Mouse (Mus musculus): ENCODE measurements around the gene Vmn1r1. TPM values are rescaled to one million over a fixed set of nuclear protein-coding genes. Genes with fewer than 3 reads are reported as not detected.
"Not testable (repeated sequence)": the region's sequence is repeated elsewhere in the genome, so short reads cannot be mapped to it uniquely, and the experiment has no call there.

The Vmn1r1 gene
- polyA plus RNA-seq, 1 experiment from 2014 or later, result not detected

DNA sequence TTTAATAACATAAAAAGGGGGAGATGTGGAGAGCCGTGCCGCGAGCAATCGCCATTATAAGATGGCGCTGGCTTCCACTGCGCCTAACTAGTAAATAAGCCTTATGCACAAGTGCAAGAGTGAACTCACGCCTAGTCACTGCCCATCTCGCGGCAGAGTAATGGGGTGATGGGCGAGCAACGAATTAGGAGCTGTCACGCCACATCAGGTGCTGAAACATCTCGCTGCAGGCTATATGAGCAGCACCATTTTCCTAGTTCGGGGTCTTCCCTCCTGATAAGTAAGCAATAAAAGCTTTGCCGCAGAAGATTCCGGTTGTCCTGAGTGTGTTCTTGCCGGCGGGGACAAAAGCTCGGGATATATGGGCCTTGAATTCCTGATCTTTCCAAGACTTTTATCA is 12.7 kb upstream of the Vmn1r1 start:
- H3K9me3 ChIP-seq (ENCODE audit: control insufficient read depth, low read length); H3K4me2 ChIP-seq (ENCODE audit: low read length); H3K4me1 ChIP-seq (ENCODE audit: control insufficient read depth, insufficient read depth, low read length); H3K36me3 ChIP-seq (ENCODE audit: control insufficient read depth, insufficient read depth, low read length); ATAC-seq (ENCODE audit: low FRiP score, low TSS enrichment); H3K27ac ChIP-seq (replicated peaks; ENCODE audit: low read depth, low read length); DNase-seq; H3K4me3 ChIP-seq (replicated peaks; ENCODE audit: low read depth, low read length); H3K9ac ChIP-seq (replicated peaks; ENCODE audit: low read length); H3K27me3 ChIP-seq (ENCODE audit: control insufficient read depth, insufficient read depth, low read length): not testable (repeated sequence)
- WGBS, result 93% methylated on average over 19 of the region's 19 CpGs

- H3K4me2 ChIP-seq (ENCODE audit: low read length); H3K27ac ChIP-seq (replicated peaks; ENCODE audit: low read depth, low read length); H3K36me3 ChIP-seq (ENCODE audit: control insufficient read depth, insufficient read depth, low read length); H3K4me3 ChIP-seq (replicated peaks; ENCODE audit: low read depth, low read length); H3K9ac ChIP-seq (replicated peaks; ENCODE audit: low read length); H3K9me3 ChIP-seq (ENCODE audit: control insufficient read depth, low read length); ATAC-seq (ENCODE audit: low FRiP score, low TSS enrichment); H3K4me1 ChIP-seq (ENCODE audit: control insufficient read depth, insufficient read depth, low read length); H3K27me3 ChIP-seq (ENCODE audit: control insufficient read depth, insufficient read depth, low read length); DNase-seq: not testable (repeated sequence)
- WGBS, result 93% methylated on average over 6 of the region's 6 CpGs
Measured at GRCm38 (mm10) chr1:182170206-182170605, 5.9 kb upstream of the Vmn1r1 start.

DNA sequence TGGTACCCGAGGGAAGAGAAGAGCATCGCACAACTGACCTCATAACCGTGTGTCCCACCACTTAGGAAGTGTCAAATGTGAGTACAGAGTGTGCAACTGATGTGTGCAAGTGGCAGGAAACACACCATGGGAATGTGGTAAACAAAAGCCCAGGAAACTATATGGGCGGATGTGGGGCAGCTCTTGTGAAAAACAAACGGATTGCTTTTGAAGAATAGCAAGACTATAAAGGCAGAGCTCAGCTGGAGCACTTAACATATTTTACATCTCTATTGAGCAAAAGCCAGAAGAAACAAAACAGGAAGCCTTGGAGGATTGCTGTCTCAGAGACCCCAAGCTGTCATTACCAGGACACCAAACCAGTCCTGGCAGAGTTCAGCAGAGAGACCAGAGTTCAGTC is 1.3 kb downstream of the Vmn1r1 start:
- Histone ChIP-seq H3K27ac (replicated peaks; ENCODE audit: low read depth, low read length) (no peak overlapping the region), H3K9ac (replicated peaks; ENCODE audit: low read length) (no peak overlapping the region), H3K36me3 (ENCODE audit: control insufficient read depth, insufficient read depth, low read length) (no peaks in the 10 kb centered on the region), H3K4me3 (replicated peaks; ENCODE audit: low read depth, low read length) (no peak overlapping the region), H3K4me1 (ENCODE audit: control insufficient read depth, insufficient read depth, low read length) (no peaks in the 10 kb centered on the region), H3K9me3 (ENCODE audit: control insufficient read depth, low read length) (no peaks in the 10 kb centered on the region), H3K27me3 (ENCODE audit: control insufficient read depth, insufficient read depth, low read length) (no peaks in the 10 kb centered on the region), H3K4me2 (ENCODE audit: low read length) (no peak overlapping the region)
- 44% methylated on average over 5 of the region's 5 CpGs for WGBS
- ATAC-seq (ENCODE audit: low FRiP score, low TSS enrichment), result no peak
- no peak for DNase-seq

GRCm38 (mm10) chr1:182159575-182159974 is 4.7 kb downstream of the Vmn1r1 start:
- H3K27me3 ChIP-seq (ENCODE audit: control insufficient read depth, insufficient read depth, low read length), result no peaks in the 10 kb centered on the region
- H3K9me3 ChIP-seq (ENCODE audit: control insufficient read depth, low read length), result no peaks in the 10 kb centered on the region
- ATAC-seq (ENCODE audit: low FRiP score, low TSS enrichment), result no peak
- no peak overlapping the region for H3K27ac ChIP-seq (replicated peaks; ENCODE audit: low read depth, low read length)
- H3K4me2 ChIP-seq (ENCODE audit: low read length), result no peak overlapping the region
- no peaks in the 10 kb centered on the region for H3K36me3 ChIP-seq (ENCODE audit: control insufficient read depth, insufficient read depth, low read length)
- 80% methylated on average over 3 of the region's 3 CpGs for WGBS
- H3K9ac ChIP-seq (replicated peaks; ENCODE audit: low read length), result no peak overlapping the region
- no peak overlapping the region for H3K4me3 ChIP-seq (replicated peaks; ENCODE audit: low read depth, low read length)
- no peak for DNase-seq
- no peaks in the 10 kb centered on the region for H3K4me1 ChIP-seq (ENCODE audit: control insufficient read depth, insufficient read depth, low read length)

GRCm38 (mm10) chr1:182157734-182158133 is 6.6 kb downstream of the Vmn1r1 start:
- Histone ChIP-seq H3K27me3 (ENCODE audit: control insufficient read depth, insufficient read depth, low read length) (no peaks in the 10 kb centered on the region), H3K4me1 (ENCODE audit: control insufficient read depth, insufficient read depth, low read length) (no peaks in the 10 kb centered on the region), H3K9me3 (ENCODE audit: control insufficient read depth, low read length) (no peaks in the 10 kb centered on the region), H3K36me3 (ENCODE audit: control insufficient read depth, insufficient read depth, low read length) (no peaks in the 10 kb centered on the region), H3K4me2 (ENCODE audit: low read length) (no peak overlapping the region), H3K27ac (replicated peaks; ENCODE audit: low read depth, low read length) (no peak overlapping the region), H3K9ac (replicated peaks; ENCODE audit: low read length) (no peak overlapping the region), H3K4me3 (replicated peaks; ENCODE audit: low read depth, low read length) (no peak overlapping the region)
- ATAC-seq (ENCODE audit: low FRiP score, low TSS enrichment) (no peak), DNase-seq (peak; percentile 24)
- 58% methylated on average over 4 of the region's 4 CpGs for WGBS

DNA sequence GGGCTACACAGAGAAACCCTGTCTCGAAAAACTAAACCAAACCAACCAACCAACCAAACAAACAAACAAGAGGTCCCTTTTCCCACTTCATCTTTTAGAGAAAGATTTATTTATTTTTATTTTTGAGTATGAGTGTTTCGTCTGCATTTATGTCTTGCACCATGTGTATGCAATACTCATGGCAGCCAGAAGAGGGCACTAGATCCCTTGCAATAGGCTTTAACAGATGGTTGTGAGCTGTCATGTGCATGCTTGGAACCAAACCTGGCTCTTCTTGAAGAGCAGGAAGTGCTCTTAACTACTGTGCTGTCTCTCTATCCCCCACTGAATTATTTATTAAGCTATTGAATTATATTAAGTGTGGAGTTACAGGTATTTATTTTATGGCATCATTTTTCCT is 14.3 kb downstream of the Vmn1r1 start:
- Histone ChIP-seq H3K27me3 (ENCODE audit: control insufficient read depth, insufficient read depth, low read length) (no peaks in the 10 kb centered on the region), H3K4me3 (replicated peaks; ENCODE audit: low read depth, low read length) (no peak overlapping the region), H3K36me3 (ENCODE audit: control insufficient read depth, insufficient read depth, low read length) (no peaks in the 10 kb centered on the region), H3K27ac (replicated peaks; ENCODE audit: low read depth, low read length) (no peak overlapping the region), H3K4me2 (ENCODE audit: low read length) (no peak overlapping the region), H3K9ac (replicated peaks; ENCODE audit: low read length) (no peak overlapping the region), H3K9me3 (ENCODE audit: control insufficient read depth, low read length) (no peaks in the 10 kb centered on the region), H3K4me1 (ENCODE audit: control insufficient read depth, insufficient read depth, low read length) (no peaks in the 10 kb centered on the region)
- 85% methylated on average over 2 of the region's 2 CpGs for WGBS
- no peak for DNase-seq
- ATAC-seq (ENCODE audit: low FRiP score, low TSS enrichment), result no peak

GRCm38 (mm10) chr1:182148864-182149514 is 15.3 kb downstream of the Vmn1r1 start:
- Histone ChIP-seq H3K27me3 (ENCODE audit: control insufficient read depth, insufficient read depth, low read length) (no peaks in the 10 kb centered on the region), H3K9ac (replicated peaks; ENCODE audit: low read length) (no peak overlapping the region), H3K4me1 (ENCODE audit: control insufficient read depth, insufficient read depth, low read length) (no peaks in the 10 kb centered on the region), H3K4me3 (replicated peaks; ENCODE audit: low read depth, low read length) (no peak overlapping the region), H3K36me3 (ENCODE audit: control insufficient read depth, insufficient read depth, low read length) (no peaks in the 10 kb centered on the region), H3K27ac (replicated peaks; ENCODE audit: low read depth, low read length) (no peak overlapping the region), H3K9me3 (ENCODE audit: control insufficient read depth, low read length) (no peaks in the 10 kb centered on the region), H3K4me2 (ENCODE audit: low read length) (no peak overlapping the region)
- no peak for DNase-seq
- ATAC-seq (ENCODE audit: low FRiP score, low TSS enrichment), result no peak
- 83% methylated on average over 7 of the region's 7 CpGs for WGBS

DNA sequence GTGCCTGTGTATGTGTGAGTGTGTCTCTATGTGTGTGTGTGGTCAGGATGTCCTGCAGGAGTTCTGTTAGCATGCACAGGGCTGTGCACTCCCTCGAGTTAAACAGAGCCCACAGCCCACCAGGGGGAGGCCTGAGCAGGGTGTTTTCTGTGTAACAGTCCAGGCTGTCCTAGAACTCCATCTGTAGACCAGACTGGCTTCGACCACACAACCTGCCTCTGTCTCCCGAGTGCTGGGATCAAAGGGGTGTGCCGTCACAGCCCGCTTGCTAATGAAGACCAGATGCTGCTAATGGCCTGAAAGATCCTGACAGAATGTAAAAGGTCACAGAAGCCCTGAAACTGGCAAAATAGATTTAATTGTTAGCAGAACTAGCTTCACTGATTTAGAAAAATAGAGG is 18.7 kb downstream of the Vmn1r1 start:
- WGBS, result 54% methylated on average over 5 of the region's 5 CpGs
- ATAC-seq (ENCODE audit: low FRiP score, low TSS enrichment), result no peak
- H3K27me3 ChIP-seq (ENCODE audit: control insufficient read depth, insufficient read depth, low read length), result no peaks in the 10 kb centered on the region

GRCm38 (mm10) chr1:182143288-182143687 is 21.0 kb downstream of the Vmn1r1 start:
- no peak overlapping the region for H3K4me2 ChIP-seq (ENCODE audit: low read length)
- no peaks in the 10 kb centered on the region for H3K36me3 ChIP-seq (ENCODE audit: control insufficient read depth, insufficient read depth, low read length)
- no peaks in the 10 kb centered on the region for H3K27me3 ChIP-seq (ENCODE audit: control insufficient read depth, insufficient read depth, low read length)
- H3K9me3 ChIP-seq (ENCODE audit: control insufficient read depth, low read length), result no peaks in the 10 kb centered on the region
- 78% methylated on average over 8 of the region's 8 CpGs for WGBS
- H3K4me1 ChIP-seq (ENCODE audit: control insufficient read depth, insufficient read depth, low read length), result no peaks in the 10 kb centered on the region
- DNase-seq (peak; percentile 12), ATAC-seq (ENCODE audit: low FRiP score, low TSS enrichment) (no peak)
- H3K27ac ChIP-seq (replicated peaks; ENCODE audit: low read depth, low read length), result no peak overlapping the region
- no peak overlapping the region for H3K4me3 ChIP-seq (replicated peaks; ENCODE audit: low read depth, low read length)
- H3K9ac ChIP-seq (replicated peaks; ENCODE audit: low read length), result no peak overlapping the region

More for the DNA sequence above, 18.7 kb downstream of the Vmn1r1 start:
- H3K4me2 ChIP-seq (ENCODE audit: low read length), result no peak overlapping the region
- H3K36me3 ChIP-seq (ENCODE audit: control insufficient read depth, insufficient read depth, low read length), result no peaks in the 10 kb centered on the region
- H3K4me1 ChIP-seq (ENCODE audit: control insufficient read depth, insufficient read depth, low read length), result no peaks in the 10 kb centered on the region
- H3K9ac ChIP-seq (replicated peaks; ENCODE audit: low read length), result no peak overlapping the region
- no peak for DNase-seq
- no peak overlapping the region for H3K27ac ChIP-seq (replicated peaks; ENCODE audit: low read depth, low read length)
- H3K4me3 ChIP-seq (replicated peaks; ENCODE audit: low read depth, low read length), result no peak overlapping the region
- no peaks in the 10 kb centered on the region for H3K9me3 ChIP-seq (ENCODE audit: control insufficient read depth, low read length)
